Mouse (Mus musculus): ENCODE measurements around the gene Arrdc1. TPM values are rescaled to one million over a fixed set of nuclear protein-coding genes. Genes with fewer than 3 reads are reported as not detected.
A peak's percentile ranks its signal among the peaks of the same experiment; 100 is the strongest.
"Not testable (repeated sequence)": the region's sequence is repeated elsewhere in the genome, so short reads cannot be mapped to it uniquely, and the experiment has no call there.

The Arrdc1 gene
- total and polyA plus RNA-seq, 2 experiments, result 2.5 to 12.7 TPM

- H3K79me2 ChIP-seq (ENCODE audit: control insufficient read depth, insufficient read depth, low read length), result no peaks in the 10 kb centered on the region
- DNase-seq (ENCODE audit: extremely low read depth, low read depth, low spot score), result peak; percentile 74
- H3K4me3 ChIP-seq (ENCODE audit: insufficient read depth, low read depth, low read length), result peak within 1 kb of the TSS; percentile 81
- H3K27ac ChIP-seq (replicated peaks; ENCODE audit: insufficient read depth, low read depth, low read length), result peak within 1 kb of the TSS; percentile 11; the same call in 1 of the 2 replicates
- peaks cover 2% of the 10 kb centered on the region; the same call in 1 of the 2 replicates for H3K4me1 ChIP-seq (ENCODE audit: control insufficient read depth, insufficient read depth, low read length)
- TF ChIP-seq POLR2A (IDR thresholded peaks at IDR 0.05; ENCODE audit: extremely low read depth, insufficient read depth, low read length) (no peak), CTCF (IDR thresholded peaks at IDR 0.05; ENCODE audit: low read depth, low read length) (no peak)
- no peaks in the 10 kb centered on the region for H3K27me3 ChIP-seq (ENCODE audit: control insufficient read depth, insufficient read depth, low read length)
- H3K9ac ChIP-seq (ENCODE audit: low read depth, low read length), result peak within 1 kb of the TSS; percentile 85
- 1% methylated on average over 106 of the region's 108 CpGs for WGBS
- peaks cover 22% of the 10 kb centered on the region; the same call in 1 of the 2 replicates for H3K36me3 ChIP-seq (ENCODE audit: control insufficient read depth, insufficient read depth, low read length)
These were observed 14.6 kb upstream of the Arrdc1 start, which contains the start of gene Zmynd19 for GRCm38 (mm10) chr2:24949421-24950188. TSS of gene Zmynd19 (plus strand) at chr2:24949792.

GRCm38 (mm10) chr2:24944304-24944703, 9.3 kb upstream of the Arrdc1 start:
- H3K79me2 ChIP-seq (ENCODE audit: control insufficient read depth, insufficient read depth, low read length); H3K4me1 ChIP-seq (ENCODE audit: control insufficient read depth, insufficient read depth, low read length); H3K4me3 ChIP-seq (ENCODE audit: insufficient read depth, low read depth, low read length); H3K36me3 ChIP-seq (ENCODE audit: control insufficient read depth, insufficient read depth, low read length); H3K27ac ChIP-seq (replicated peaks; ENCODE audit: insufficient read depth, low read depth, low read length); H3K9ac ChIP-seq (ENCODE audit: low read depth, low read length); H3K27me3 ChIP-seq (ENCODE audit: control insufficient read depth, insufficient read depth, low read length): not testable (repeated sequence)
- peak; percentile 69 for DNase-seq (ENCODE audit: extremely low read depth, low read depth, low spot score)
- 33% methylated on average over 2 of the region's 2 CpGs for WGBS

GRCm38 (mm10) chr2:24942092-24942491, 7.0 kb upstream of the Arrdc1 start:
- 84% methylated on average over 4 of the region's 4 CpGs for WGBS
- Histone ChIP-seq H3K4me3 (ENCODE audit: insufficient read depth, low read depth, low read length) (no peak overlapping the region), H3K27ac (replicated peaks; ENCODE audit: insufficient read depth, low read depth, low read length) (no peak overlapping the region), H3K36me3 (ENCODE audit: control insufficient read depth, insufficient read depth, low read length) (no peaks in the 10 kb centered on the region), H3K4me1 (ENCODE audit: control insufficient read depth, insufficient read depth, low read length) (no peaks in the 10 kb centered on the region), H3K9ac (ENCODE audit: low read depth, low read length) (no peak overlapping the region), H3K27me3 (ENCODE audit: control insufficient read depth, insufficient read depth, low read length) (no peaks in the 10 kb centered on the region), H3K79me2 (ENCODE audit: control insufficient read depth, insufficient read depth, low read length) (no peaks in the 10 kb centered on the region)
- no peak for DNase-seq (ENCODE audit: extremely low read depth, low read depth, low spot score)
- TF ChIP-seq CTCF (IDR thresholded peaks at IDR 0.05; ENCODE audit: low read depth, low read length) (no peak), POLR2A (IDR thresholded peaks at IDR 0.05; ENCODE audit: extremely low read depth, insufficient read depth, low read length) (no peak)

- Histone ChIP-seq H3K79me2 (ENCODE audit: control insufficient read depth, insufficient read depth, low read length) (no peaks in the 10 kb centered on the region), H3K27me3 (ENCODE audit: control insufficient read depth, insufficient read depth, low read length) (no peaks in the 10 kb centered on the region), H3K4me3 (ENCODE audit: insufficient read depth, low read depth, low read length) (peak overlapping the region; percentile 73), H3K36me3 (ENCODE audit: control insufficient read depth, insufficient read depth, low read length) (no peaks in the 10 kb centered on the region), H3K9ac (ENCODE audit: low read depth, low read length) (peak overlapping the region; percentile 81), H3K4me1 (ENCODE audit: control insufficient read depth, insufficient read depth, low read length) (no peaks in the 10 kb centered on the region), H3K27ac (replicated peaks; ENCODE audit: insufficient read depth, low read depth, low read length) (no peak overlapping the region)
- TF ChIP-seq POLR2A (IDR thresholded peaks at IDR 0.05; ENCODE audit: extremely low read depth, insufficient read depth, low read length), result no peak
- TF ChIP-seq CTCF (IDR thresholded peaks at IDR 0.05; ENCODE audit: low read depth, low read length), result no peak
- 21% methylated on average over 19 of the region's 19 CpGs for WGBS
- peak; percentile 12 for DNase-seq (ENCODE audit: extremely low read depth, low read depth, low spot score)
These were observed 550 bp downstream of the Arrdc1 start for GRCm38 (mm10) chr2:24934441-24934963.

GRCm38 (mm10) chr2:24929593-24929992, 5.5 kb downstream of the Arrdc1 start:
- Histone ChIP-seq H3K27me3 (ENCODE audit: control insufficient read depth, insufficient read depth, low read length) (no peaks in the 10 kb centered on the region), H3K79me2 (ENCODE audit: control insufficient read depth, insufficient read depth, low read length) (no peaks in the 10 kb centered on the region), H3K27ac (replicated peaks; ENCODE audit: insufficient read depth, low read depth, low read length) (no peak overlapping the region), H3K9ac (ENCODE audit: low read depth, low read length) (no peak overlapping the region), H3K4me3 (ENCODE audit: insufficient read depth, low read depth, low read length) (no peak overlapping the region), H3K4me1 (ENCODE audit: control insufficient read depth, insufficient read depth, low read length) (no peaks in the 10 kb centered on the region), H3K36me3 (ENCODE audit: control insufficient read depth, insufficient read depth, low read length) (no peaks in the 10 kb centered on the region)
- no peak for DNase-seq (ENCODE audit: extremely low read depth, low read depth, low spot score)
- TF ChIP-seq CTCF (IDR thresholded peaks at IDR 0.05; ENCODE audit: low read depth, low read length), result no peak
- no peak for TF ChIP-seq POLR2A (IDR thresholded peaks at IDR 0.05; ENCODE audit: extremely low read depth, insufficient read depth, low read length)
- 95% methylated on average over 5 of the region's 5 CpGs for WGBS

GRCm38 (mm10) chr2:24929119-24929518, 5.9 kb downstream of the Arrdc1 start:
- H3K79me2 ChIP-seq (ENCODE audit: control insufficient read depth, insufficient read depth, low read length), result no peaks in the 10 kb centered on the region
- H3K36me3 ChIP-seq (ENCODE audit: control insufficient read depth, insufficient read depth, low read length), result no peaks in the 10 kb centered on the region
- TF ChIP-seq CTCF (IDR thresholded peaks at IDR 0.05; ENCODE audit: low read depth, low read length), result no peak
- TF ChIP-seq POLR2A (IDR thresholded peaks at IDR 0.05; ENCODE audit: extremely low read depth, insufficient read depth, low read length), result no peak
- H3K9ac ChIP-seq (ENCODE audit: low read depth, low read length), result no peak overlapping the region
- H3K4me1 ChIP-seq (ENCODE audit: control insufficient read depth, insufficient read depth, low read length), result no peaks in the 10 kb centered on the region
- DNase-seq (ENCODE audit: extremely low read depth, low read depth, low spot score), result no peak
- no peak overlapping the region for H3K4me3 ChIP-seq (ENCODE audit: insufficient read depth, low read depth, low read length)
- H3K27me3 ChIP-seq (ENCODE audit: control insufficient read depth, insufficient read depth, low read length), result no peaks in the 10 kb centered on the region
- 82% methylated on average over 2 of the region's 2 CpGs for WGBS
- no peak overlapping the region for H3K27ac ChIP-seq (replicated peaks; ENCODE audit: insufficient read depth, low read depth, low read length)

Measured in liver, adult 2 months (tissue).